Mouse (Mus musculus) stomach, embryonic 15.5 days (tissue): Measurements from ENCODE around the gene Slirp. TPM values are rescaled to one million over a fixed set of nuclear protein-coding genes. Genes with fewer than 3 reads are reported as not detected.

Experiments used
- ATAC-seq: fragments of 200-750 bp; cut with Nextera tagmentation; 2 replicates; pipeline ENCODE4 v1.8.0; 2017; ENCODE audit warnings: low read depth, moderate number of reproducible peaks, moderate TSS enrichment; ENCODE audit not compliant: insufficient read depth, low FRiP score
- H3K27ac ChIP-seq: fragments of 300-500 bp; sonication (generic); 2 replicates; pipeline ENCODE4 v1.5.1; 2015; ENCODE audit warnings: mild to moderate bottlenecking, inconsistent platforms
- H3K27me3 ChIP-seq: fragments of 300-500 bp; sonication (generic); replicated peaks from 2 replicates; pipeline ENCODE4 v1.6.1; 2015; ENCODE audit warnings: inconsistent platforms
- H3K36me3 ChIP-seq: fragments of 300-500 bp; sonication (generic); 2 replicates; pipeline ENCODE4 v1.6.1; 2015; ENCODE audit warnings: inconsistent platforms
- H3K4me1 ChIP-seq: fragments of 300-500 bp; sonication (generic); 2 replicates; pipeline ENCODE4 v1.6.1; 2015; ENCODE audit warnings: inconsistent platforms
- H3K4me2 ChIP-seq: fragments of 300-500 bp; sonication (generic); 2 replicates; pipeline ENCODE4 v1.6.1; 2015; ENCODE audit warnings: mild to moderate bottlenecking, inconsistent platforms
- H3K4me3 ChIP-seq: fragments of 300-500 bp; sonication (generic); replicated peaks from 2 replicates; pipeline ENCODE4 v1.5.1; 2015; ENCODE audit warnings: inconsistent platforms
- H3K9ac ChIP-seq: fragments of 300-500 bp; sonication (generic); 2 replicates; pipeline ENCODE4 v1.6.1; 2015; ENCODE audit warnings: inconsistent platforms
- H3K9me3 ChIP-seq: fragments of 300-500 bp; sonication (generic); 2 replicates; pipeline ENCODE4 v1.6.1; 2016; ENCODE audit warnings: inconsistent platforms
- WGBS: fragments of 180-500 bp; shearing (Covaris S2); methylation state at CpG from one replicate; pipeline ENCODE4 v1.1.7; 2015; 5-methylcytosine and 5-hydroxymethylcytosine counted together
- polyA plus RNA-seq: library from polyadenylated mRNA; unstranded; fragments of >200 nt; fragmentation: Nextera tagmentation; extraction: Ambion mirVana; gene quantifications from 2 replicates; pipeline ENCODE4 v1.2.1, GENCODE M21; 2015

Gene Slirp
- polyA plus RNA-seq, 1 experiment from 2014 or later = 303 TPM

DNA sequence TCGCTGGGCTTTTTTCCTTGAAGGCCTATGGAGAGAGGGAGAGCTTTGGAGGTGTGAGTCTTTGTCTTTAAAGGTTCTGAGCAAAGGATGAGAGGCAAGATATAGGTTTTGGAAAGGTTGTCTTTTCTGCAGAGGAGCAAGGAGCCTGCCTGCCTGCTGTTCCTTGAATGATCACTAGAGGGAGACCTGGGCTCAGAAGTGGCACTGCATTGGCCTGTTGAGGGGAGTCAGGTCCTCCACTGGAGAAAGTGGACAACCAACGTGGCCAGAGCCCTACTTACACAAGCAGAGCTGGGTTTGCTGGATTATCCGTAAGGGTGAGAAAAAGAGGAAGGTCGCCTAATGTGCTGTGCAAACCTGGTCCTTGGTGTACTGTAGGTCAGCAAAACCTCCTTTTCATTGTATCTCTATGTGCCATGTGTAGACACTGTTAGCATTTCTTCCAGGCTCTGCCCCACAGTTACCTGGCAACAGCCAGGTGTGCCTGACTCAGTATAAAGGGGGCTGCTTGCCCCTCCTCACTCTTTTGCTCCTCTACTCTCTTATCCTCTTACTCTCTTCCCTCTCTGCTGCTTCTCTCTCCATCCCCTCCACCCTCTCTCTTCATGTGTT, 30.4 kb upstream of the Slirp start:
- no peaks in the 10 kb centered on the region for H3K9me3 ChIP-seq
- H3K27ac ChIP-seq = no peak overlapping the region
- no peak overlapping the region for H3K9ac ChIP-seq
- 23% methylated on average over 4 of the region's 4 CpGs for WGBS
- H3K4me2 ChIP-seq = no peak overlapping the region
- no peaks in the 10 kb centered on the region for H3K27me3 ChIP-seq
- H3K4me3 ChIP-seq = no peak overlapping the region
- no peak for ATAC-seq
- no peaks in the 10 kb centered on the region for H3K36me3 ChIP-seq
- H3K4me1 ChIP-seq = peaks cover under 1% of the 10 kb centered on the region; the same call in 1 of the 2 replicates

DNA sequence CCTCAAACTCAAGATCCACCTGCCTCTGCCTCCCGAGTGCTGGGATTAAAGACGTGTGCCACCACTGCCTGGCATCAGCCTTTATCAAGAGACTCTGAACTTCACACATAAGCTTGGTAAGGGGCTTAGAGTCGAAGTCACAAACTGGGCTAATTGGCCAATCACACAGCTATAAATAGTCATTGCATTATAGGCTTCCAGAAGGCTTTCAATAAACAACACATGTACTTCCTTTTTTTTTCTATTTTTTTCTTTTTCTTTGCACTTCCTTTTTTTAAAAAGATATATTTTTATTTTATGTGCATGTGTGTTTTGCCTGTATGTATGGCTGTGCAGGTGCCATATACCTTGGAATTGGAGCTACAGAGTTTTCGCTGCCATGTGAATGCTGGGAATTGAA, 28.3 kb upstream of the Slirp start:
- no peaks in the 10 kb centered on the region for H3K36me3 ChIP-seq
- H3K9ac ChIP-seq = no peak overlapping the region
- 78% methylated on average over 4 of the region's 4 CpGs for WGBS

DNA sequence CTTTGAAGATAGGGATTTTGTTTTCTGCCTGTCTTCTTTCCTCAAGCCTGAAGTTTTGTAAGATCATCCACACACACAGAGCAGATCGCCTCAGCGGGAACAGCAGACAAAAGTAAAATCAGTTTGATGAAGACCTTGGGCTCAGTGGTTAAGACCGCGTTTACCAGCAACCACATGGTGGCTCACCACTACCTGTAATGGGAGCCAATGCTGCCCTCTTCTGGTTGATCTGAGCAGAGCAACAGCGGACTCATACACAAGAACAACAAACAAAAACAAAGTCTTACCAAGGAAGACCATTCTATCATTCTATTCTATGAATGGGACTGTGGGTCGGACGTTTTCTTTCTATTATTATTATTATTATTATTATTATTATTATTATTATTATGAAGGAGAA, 27.0 kb upstream of the Slirp start:
- no peak overlapping the region for H3K9ac ChIP-seq

More for the DNA sequence above, 28.3 kb upstream of the Slirp start:
- no peak for ATAC-seq
- Histone ChIP-seq H3K4me3 (no peak overlapping the region), H3K4me1 (no peaks in the 10 kb centered on the region), H3K9me3 (no peaks in the 10 kb centered on the region), H3K4me2 (no peak overlapping the region), H3K27me3 (no peaks in the 10 kb centered on the region), H3K27ac (no peak overlapping the region)

DNA sequence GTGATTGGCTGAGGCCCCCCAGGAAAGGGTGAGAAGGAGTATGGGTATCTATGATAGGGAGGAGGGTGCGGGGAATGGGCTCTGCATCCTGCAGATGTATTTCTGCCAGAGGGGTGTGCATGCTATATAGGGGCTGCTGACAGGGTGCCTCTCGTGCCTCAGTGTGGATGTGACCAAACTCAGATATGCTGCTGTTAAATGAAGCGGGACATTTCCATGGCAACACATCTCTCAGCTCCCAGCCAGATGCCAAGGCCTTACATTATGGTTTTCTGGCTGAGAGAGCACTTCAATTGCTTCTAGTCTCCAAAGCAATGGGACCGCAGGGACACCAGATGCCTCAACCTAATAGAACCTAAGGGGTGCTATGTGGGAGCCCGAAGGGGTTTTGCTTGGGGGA, 24.8 kb upstream of the Slirp start:
- ATAC-seq = no peak
- no peak overlapping the region for H3K4me3 ChIP-seq

More for the DNA sequence above, 27.0 kb upstream of the Slirp start:
- no peaks in the 10 kb centered on the region for H3K4me1 ChIP-seq
- ATAC-seq = no peak
- H3K4me3 ChIP-seq = no peak overlapping the region
- H3K27ac ChIP-seq = no peak overlapping the region
- no peaks in the 10 kb centered on the region for H3K9me3 ChIP-seq
- H3K27me3 ChIP-seq = no peaks in the 10 kb centered on the region
- H3K36me3 ChIP-seq = no peaks in the 10 kb centered on the region
- no peak overlapping the region for H3K4me2 ChIP-seq
- WGBS = 33% methylated on average over 7 of the region's 7 CpGs

DNA sequence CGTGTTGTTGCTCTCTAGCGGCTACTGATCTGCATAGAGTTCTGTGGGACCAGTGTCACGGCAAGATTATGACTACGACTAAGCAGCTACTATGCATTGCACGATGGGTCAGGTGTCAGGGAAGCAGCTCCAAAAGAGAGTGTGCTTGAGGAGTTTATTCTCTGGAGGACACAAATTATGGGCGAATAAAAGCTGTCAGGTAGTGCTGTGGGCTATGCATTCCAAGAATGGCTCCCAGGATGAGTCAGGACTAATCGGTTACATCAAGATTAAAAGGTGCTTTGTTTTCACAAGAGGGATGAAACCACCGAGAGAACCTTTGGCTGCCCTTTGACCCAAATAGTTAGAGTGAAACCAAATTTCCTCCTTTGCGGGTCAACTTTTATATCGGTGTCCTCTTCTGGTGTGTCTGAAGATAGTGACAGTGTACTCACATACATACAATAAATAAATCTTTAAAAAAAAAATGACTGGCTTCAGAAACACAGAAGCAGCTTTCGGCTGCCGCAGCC, 23.7 kb upstream of the Slirp start:
- no peaks in the 10 kb centered on the region for H3K36me3 ChIP-seq
- ATAC-seq = no peak
- no peaks in the 10 kb centered on the region for H3K4me1 ChIP-seq
- H3K4me2 ChIP-seq = no peak overlapping the region
- H3K27me3 ChIP-seq = no peaks in the 10 kb centered on the region
- H3K9ac ChIP-seq = no peak overlapping the region
- no peak overlapping the region for H3K4me3 ChIP-seq
- no peak overlapping the region for H3K27ac ChIP-seq
- no peaks in the 10 kb centered on the region for H3K9me3 ChIP-seq
- 70% methylated on average over 12 of the region's 12 CpGs for WGBS

More for the DNA sequence above, 24.8 kb upstream of the Slirp start:
- Histone ChIP-seq H3K4me2 (no peak overlapping the region), H3K36me3 (no peaks in the 10 kb centered on the region), H3K9ac (no peak overlapping the region), H3K4me1 (no peaks in the 10 kb centered on the region), H3K27me3 (no peaks in the 10 kb centered on the region), H3K9me3 (no peaks in the 10 kb centered on the region), H3K27ac (no peak overlapping the region)
- WGBS = 87% methylated on average over 5 of the region's 5 CpGs

DNA sequence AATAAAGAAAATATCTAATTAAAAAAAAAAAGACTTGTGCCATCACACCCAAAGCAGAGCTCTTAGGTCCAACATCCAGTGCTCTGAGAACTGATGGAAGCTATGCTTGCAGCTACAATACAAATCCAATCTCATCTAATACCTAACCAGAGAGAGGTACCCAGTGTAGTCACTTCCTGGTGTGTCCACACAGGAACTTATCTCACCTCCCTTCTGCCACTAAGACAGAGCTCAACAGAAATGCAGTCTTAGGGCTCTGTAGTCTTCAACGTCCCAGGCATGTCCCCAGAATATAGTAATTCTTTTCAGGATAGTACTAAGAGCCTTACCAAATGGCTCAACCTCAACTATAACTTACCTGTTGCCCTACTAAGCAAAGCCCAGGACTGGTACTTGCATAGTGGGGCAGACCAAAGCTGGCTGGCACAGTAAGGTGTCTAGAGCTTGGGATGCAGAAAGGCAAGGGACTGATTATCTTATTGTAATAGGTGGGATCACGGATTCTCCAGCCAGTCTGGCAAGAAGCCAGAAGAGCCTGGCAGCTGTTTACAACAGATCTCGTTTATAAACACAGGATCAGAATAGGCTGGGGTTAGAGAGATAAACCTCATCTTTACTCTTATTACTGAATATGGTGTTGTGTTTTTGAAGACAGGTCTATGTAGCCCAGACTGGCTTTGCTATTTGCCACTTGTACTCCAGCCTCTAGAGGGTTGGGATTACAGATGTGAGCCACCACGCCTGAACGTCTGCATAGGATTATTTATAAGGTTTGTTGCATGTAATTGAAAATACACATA, 21.8 kb upstream of the Slirp start:
- WGBS = 55% methylated on average over 5 of the region's 5 CpGs
- Histone ChIP-seq H3K4me2 (no peak overlapping the region), H3K27ac (no peak overlapping the region), H3K27me3 (no peaks in the 10 kb centered on the region), H3K4me3 (no peak overlapping the region), H3K36me3 (peaks cover 5% of the 10 kb centered on the region; the same call in 1 of the 2 replicates), H3K4me1 (no peaks in the 10 kb centered on the region), H3K9me3 (no peaks in the 10 kb centered on the region), H3K9ac (no peak overlapping the region)
- no peak for ATAC-seq

DNA sequence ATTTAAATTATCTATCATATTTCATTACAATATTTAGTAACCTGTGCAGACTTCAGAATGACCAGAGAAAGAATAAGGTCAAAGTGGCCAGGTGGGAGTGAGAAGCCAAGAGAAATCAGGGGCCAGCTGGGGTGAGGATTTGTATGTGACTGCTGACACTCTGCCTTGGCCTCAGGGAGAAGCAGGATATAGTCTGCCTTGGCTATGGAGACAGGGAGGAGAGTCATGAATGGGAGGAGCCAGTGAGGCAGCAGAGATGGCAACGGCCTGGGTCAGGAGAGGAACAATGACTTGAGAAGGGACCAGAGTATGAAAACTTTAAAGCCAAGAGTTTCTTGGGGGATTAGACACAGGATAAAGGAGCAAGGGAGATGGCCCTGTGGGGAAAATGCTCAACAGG, 20.0 kb upstream of the Slirp start:
- H3K36me3 ChIP-seq = peaks cover 14% of the 10 kb centered on the region
- ATAC-seq = no peak

DNA sequence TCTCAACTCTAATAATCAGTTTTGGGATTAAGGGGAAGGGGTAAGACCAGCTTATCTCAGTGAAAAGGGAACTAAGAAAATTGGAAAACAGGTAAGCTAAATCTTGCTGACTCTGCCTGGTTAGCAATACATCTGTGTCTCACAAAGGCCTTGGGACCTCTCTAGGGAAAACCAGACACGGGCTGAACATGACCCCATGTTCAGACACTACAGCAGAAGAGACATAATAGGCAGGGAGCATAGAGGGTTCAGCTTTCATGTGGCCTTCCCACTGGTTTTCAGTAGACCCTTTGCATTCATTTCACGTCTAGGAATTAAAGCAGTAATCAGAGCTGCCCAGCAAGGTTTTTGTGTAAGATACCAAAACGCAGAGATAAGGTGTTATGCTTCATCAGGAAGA, 19.2 kb upstream of the Slirp start:
- Histone ChIP-seq H3K36me3 (peaks cover 21% of the 10 kb centered on the region), H3K27me3 (no peaks in the 10 kb centered on the region), H3K4me2 (no peak overlapping the region), H3K27ac (no peak overlapping the region), H3K4me3 (no peak overlapping the region), H3K9ac (no peak overlapping the region), H3K4me1 (no peaks in the 10 kb centered on the region), H3K9me3 (no peaks in the 10 kb centered on the region)
- no peak for ATAC-seq
- WGBS = 48% methylated on average over 3 of the region's 3 CpGs

More for the DNA sequence above, 20.0 kb upstream of the Slirp start:
- Histone ChIP-seq H3K9ac (no peak overlapping the region), H3K4me2 (no peak overlapping the region), H3K27me3 (no peaks in the 10 kb centered on the region), H3K9me3 (no peaks in the 10 kb centered on the region), H3K4me1 (no peaks in the 10 kb centered on the region), H3K27ac (no peak overlapping the region), H3K4me3 (no peak overlapping the region)
- WGBS = 48% methylated on average over 1 of the region's 1 CpGs

DNA sequence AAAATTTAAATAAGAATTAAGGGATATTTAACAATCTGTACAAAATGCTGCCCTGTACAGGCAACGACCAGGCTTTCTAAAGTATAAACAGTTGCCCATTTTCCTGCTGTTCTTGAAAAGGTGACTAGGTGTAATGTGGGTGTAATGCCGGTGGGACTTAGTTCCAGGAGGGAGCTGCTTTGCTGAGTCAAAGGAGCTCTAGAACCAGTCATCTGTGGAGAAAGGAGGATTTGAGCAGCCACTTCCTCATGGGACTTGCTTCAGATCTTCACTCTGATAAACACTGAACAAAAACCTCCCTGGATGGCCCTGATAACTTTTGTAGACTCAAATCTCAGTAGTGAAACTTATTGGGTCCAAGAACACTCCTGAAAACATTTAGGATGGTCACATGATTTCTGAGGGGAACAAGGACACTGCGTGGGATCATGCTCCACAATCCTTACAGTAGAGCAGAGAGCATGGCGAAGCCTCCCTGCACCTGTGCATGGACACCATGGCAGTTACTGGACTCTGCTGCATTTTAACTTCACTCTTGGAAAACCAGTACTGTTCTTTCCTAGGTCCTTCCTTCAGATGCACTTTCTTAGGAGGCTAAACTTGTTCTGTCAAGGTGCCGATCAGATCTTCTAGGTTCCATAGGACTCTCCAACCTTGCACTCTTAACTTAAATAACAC, 17.2 kb upstream of the Slirp start:
- Histone ChIP-seq H3K36me3 (peaks cover 36% of the 10 kb centered on the region), H3K27me3 (no peaks in the 10 kb centered on the region), H3K4me3 (no peak overlapping the region), H3K27ac (no peak overlapping the region), H3K9me3 (no peaks in the 10 kb centered on the region), H3K4me2 (no peak overlapping the region), H3K9ac (no peak overlapping the region), H3K4me1 (no peaks in the 10 kb centered on the region)
- WGBS = 91% methylated on average over 5 of the region's 5 CpGs
- no peak for ATAC-seq

DNA sequence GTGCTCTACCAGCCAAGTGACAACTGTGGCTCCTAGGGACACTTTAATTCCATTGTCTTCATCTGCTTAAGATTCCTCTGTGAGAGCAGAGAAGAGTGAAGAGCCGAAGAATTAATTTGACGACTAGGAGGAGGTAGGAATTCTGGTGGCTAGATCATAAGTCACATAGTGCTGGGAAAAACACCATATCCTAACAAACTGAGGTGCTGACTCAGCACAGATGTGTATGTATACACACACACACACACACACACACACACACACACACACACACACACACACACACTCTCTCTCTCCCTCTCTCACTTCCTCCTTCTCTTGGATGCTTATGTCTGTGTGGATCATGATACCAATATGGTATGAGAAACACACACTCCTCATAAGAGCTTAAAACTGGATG, 15.4 kb upstream of the Slirp start:
- WGBS = 92% methylated on average over 2 of the region's 2 CpGs
- peaks cover 51% of the 10 kb centered on the region for H3K36me3 ChIP-seq

DNA sequence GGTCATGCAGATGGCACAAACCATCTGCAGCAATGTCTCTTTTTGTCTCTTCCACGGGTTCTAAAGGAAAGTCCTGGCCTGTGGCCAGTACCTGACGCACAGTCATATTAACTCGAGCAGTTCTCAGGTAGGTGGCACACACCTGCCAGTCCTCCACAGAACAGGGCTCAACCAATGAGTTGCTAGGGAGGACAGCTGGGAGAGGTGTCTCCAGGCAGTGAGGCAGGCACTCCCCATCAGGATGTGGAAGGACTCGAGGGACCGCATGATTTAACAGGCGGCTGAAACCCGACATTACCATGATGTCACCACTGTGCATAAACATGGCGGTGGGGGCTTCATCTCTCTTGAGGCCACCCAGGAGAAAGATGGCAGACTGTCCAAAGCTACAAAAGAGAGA, 14.8 kb upstream of the Slirp start:
- H3K4me2 ChIP-seq = no peak overlapping the region
- no peak overlapping the region for H3K9ac ChIP-seq
- H3K4me3 ChIP-seq = no peak overlapping the region
- peaks cover 57% of the 10 kb centered on the region for H3K36me3 ChIP-seq
- no peaks in the 10 kb centered on the region for H3K27me3 ChIP-seq
- no peak overlapping the region for H3K27ac ChIP-seq
- H3K9me3 ChIP-seq = no peaks in the 10 kb centered on the region
- 81% methylated on average over 8 of the region's 8 CpGs for WGBS
- H3K4me1 ChIP-seq = no peaks in the 10 kb centered on the region
- ATAC-seq = no peak

More for the DNA sequence above, 15.4 kb upstream of the Slirp start:
- no peak overlapping the region for H3K4me3 ChIP-seq
- H3K27me3 ChIP-seq = no peaks in the 10 kb centered on the region
- no peaks in the 10 kb centered on the region for H3K9me3 ChIP-seq
- H3K27ac ChIP-seq = no peak overlapping the region
- no peaks in the 10 kb centered on the region for H3K4me1 ChIP-seq
- ATAC-seq = no peak
- no peak overlapping the region for H3K4me2 ChIP-seq
- no peak overlapping the region for H3K9ac ChIP-seq
